Mouse (Mus musculus): ENCODE results near the gene Sgsm2. TPM values are rescaled to one million over a fixed set of nuclear protein-coding genes. Genes with fewer than 3 reads are reported as not detected.

Gene Sgsm2
- polyA plus RNA-seq, 1 experiment: 82.7 TPM

- Histone ChIP-seq H3K27ac (ENCODE audit: insufficient read depth, low read length) (peak overlapping the region; percentile 97), H3K4me3 (ENCODE audit: insufficient read depth, low read length) (peak overlapping the region; percentile 69), H3K4me1 (ENCODE audit: control insufficient read depth, insufficient read depth, low read length) (peaks cover 8% of the 10 kb centered on the region; the same call in 1 of the 2 replicates)
- TF ChIP-seq CTCF (IDR thresholded peaks at IDR 0.05; ENCODE audit: extremely low read depth, insufficient read depth, low read length) (peak; percentile 11; the same call in 1 of the 2 replicates), POLR2A (IDR thresholded peaks at IDR 0.05; ENCODE audit: extremely low read depth, insufficient read depth, low read length) (peak; percentile 42; the same call in 1 of the 2 replicates)
These were observed 59.0 kb downstream of the Sgsm2 start for GRCm38 (mm10) chr11:74837694-74838431.

GRCm38 (mm10) chr11:74837056-74837693 lies 59.7 kb downstream of the Sgsm2 start:
- H3K4me1 ChIP-seq (ENCODE audit: control insufficient read depth, insufficient read depth, low read length): peaks cover 6% of the 10 kb centered on the region; the same call in 1 of the 2 replicates
- no peak for TF ChIP-seq CTCF (IDR thresholded peaks at IDR 0.05; ENCODE audit: extremely low read depth, insufficient read depth, low read length)
- no peak for TF ChIP-seq POLR2A (IDR thresholded peaks at IDR 0.05; ENCODE audit: extremely low read depth, insufficient read depth, low read length)
- H3K27ac ChIP-seq (ENCODE audit: insufficient read depth, low read length): 0 out of 2 replicates have a peak overlapping the region, but pooled peaks have one; percentile 30
- peak overlapping the region; percentile 69 for H3K4me3 ChIP-seq (ENCODE audit: insufficient read depth, low read length)

GRCm38 (mm10) chr11:74836225-74837055 lies 60.4 kb downstream of the Sgsm2 start:
- Histone ChIP-seq H3K4me1 (ENCODE audit: control insufficient read depth, insufficient read depth, low read length) (peaks cover 6% of the 10 kb centered on the region; the same call in 1 of the 2 replicates), H3K4me3 (ENCODE audit: insufficient read depth, low read length) (no peak overlapping the region), H3K27ac (ENCODE audit: insufficient read depth, low read length) (no peak overlapping the region)
- TF ChIP-seq POLR2A (IDR thresholded peaks at IDR 0.05; ENCODE audit: extremely low read depth, insufficient read depth, low read length) (no peak), CTCF (IDR thresholded peaks at IDR 0.05; ENCODE audit: extremely low read depth, insufficient read depth, low read length) (no peak)

GRCm38 (mm10) chr11:74835593-74836224 lies 61.2 kb downstream of the Sgsm2 start:
- Histone ChIP-seq H3K4me1 (ENCODE audit: control insufficient read depth, insufficient read depth, low read length) (peaks cover 6% of the 10 kb centered on the region; the same call in 1 of the 2 replicates), H3K27ac (ENCODE audit: insufficient read depth, low read length) (no peak overlapping the region)

GRCm38 (mm10) chr11:74834650-74835277 lies 62.1 kb downstream of the Sgsm2 start:
- peaks cover 6% of the 10 kb centered on the region; the same call in 1 of the 2 replicates for H3K4me1 ChIP-seq (ENCODE audit: control insufficient read depth, insufficient read depth, low read length)
- H3K4me3 ChIP-seq (ENCODE audit: insufficient read depth, low read length): no peak overlapping the region
- TF ChIP-seq POLR2A (IDR thresholded peaks at IDR 0.05; ENCODE audit: extremely low read depth, insufficient read depth, low read length) (no peak), CTCF (IDR thresholded peaks at IDR 0.05; ENCODE audit: extremely low read depth, insufficient read depth, low read length) (no peak)
- no peak overlapping the region for H3K27ac ChIP-seq (ENCODE audit: insufficient read depth, low read length)

More at GRCm38 (mm10) chr11:74835593-74836224, 61.2 kb downstream of the Sgsm2 start:
- H3K4me3 ChIP-seq (ENCODE audit: insufficient read depth, low read length): no peak overlapping the region
- TF ChIP-seq POLR2A (IDR thresholded peaks at IDR 0.05; ENCODE audit: extremely low read depth, insufficient read depth, low read length) (no peak), CTCF (IDR thresholded peaks at IDR 0.05; ENCODE audit: extremely low read depth, insufficient read depth, low read length) (no peak)

GRCm38 (mm10) chr11:74834359-74834638 lies 62.6 kb downstream of the Sgsm2 start:
- TF ChIP-seq POLR2A (IDR thresholded peaks at IDR 0.05; ENCODE audit: extremely low read depth, insufficient read depth, low read length) (no peak), CTCF (IDR thresholded peaks at IDR 0.05; ENCODE audit: extremely low read depth, insufficient read depth, low read length) (no peak)
- H3K4me3 ChIP-seq (ENCODE audit: insufficient read depth, low read length): no peak overlapping the region
- H3K4me1 ChIP-seq (ENCODE audit: control insufficient read depth, insufficient read depth, low read length): peaks cover 5% of the 10 kb centered on the region; the same call in 1 of the 2 replicates
- no peak overlapping the region for H3K27ac ChIP-seq (ENCODE audit: insufficient read depth, low read length)

GRCm38 (mm10) chr11:74833536-74834358 lies 63.1 kb downstream of the Sgsm2 start:
- Histone ChIP-seq H3K4me3 (ENCODE audit: insufficient read depth, low read length) (no peak overlapping the region), H3K27ac (ENCODE audit: insufficient read depth, low read length) (no peak overlapping the region), H3K4me1 (ENCODE audit: control insufficient read depth, insufficient read depth, low read length) (0 out of 2 replicates have a peak, but pooled peaks cover 3% of the 10 kb centered on the region)
- TF ChIP-seq POLR2A (IDR thresholded peaks at IDR 0.05; ENCODE audit: extremely low read depth, insufficient read depth, low read length): no peak
- no peak for TF ChIP-seq CTCF (IDR thresholded peaks at IDR 0.05; ENCODE audit: extremely low read depth, insufficient read depth, low read length)
